Mouse (Mus musculus) heart, embryonic 14.5 days (tissue): Measurements from ENCODE around the gene Ghitm. TPM values are rescaled to one million over a fixed set of nuclear protein-coding genes. Genes with fewer than 3 reads are reported as not detected.
A peak's percentile ranks its signal among the peaks of the same experiment; 100 is the strongest.

Experiments
- ATAC-seq: fragments of 200-750 bp; cut with Nextera tagmentation; 2 replicates; pipeline ENCODE4 v1.8.0; 2017; ENCODE audit warnings: low read depth, moderate TSS enrichment; ENCODE audit not compliant: insufficient number of reproducible peaks, insufficient read depth, low FRiP score
- H3K27ac ChIP-seq, 2 experiments: fragments of 200-500 bp in 1 of 2; fragments of 300-500 bp in 1 of 2; sonication (generic) in 1 of 2; replicated peaks in 1 of 2; 2 replicates each; pipeline ENCODE4 v1.5.1; 2012 to 2014; ENCODE audit warnings: low read depth in 2 of 2, low read length in 2 of 2, control low read depth in 1 of 2, mild to moderate bottlenecking in 1 of 2, mixed read lengths in 1 of 2; ENCODE audit not compliant: control insufficient read depth in 1 of 2, insufficient read depth in 1 of 2
- H3K27me3 ChIP-seq: fragments of 300-500 bp; sonication (generic); 2 replicates; pipeline ENCODE4 v1.6.1; 2014; ENCODE audit warnings: mild to moderate bottlenecking, low read length, control low read depth; ENCODE audit not compliant: control insufficient read depth, insufficient read depth
- H3K36me3 ChIP-seq: fragments of 300-500 bp; sonication (generic); 2 replicates; pipeline ENCODE4 v1.6.1; 2014; ENCODE audit warnings: mild to moderate bottlenecking, control low read depth, low read length, mixed read lengths; ENCODE audit not compliant: control insufficient read depth, insufficient read depth
- H3K4me1 ChIP-seq, 2 experiments: fragments of 200-500 bp in 1 of 2; fragments of 300-500 bp in 1 of 2; sonication (generic) in 1 of 2; 2 replicates each; pipeline ENCODE4 v1.6.1; 2012 to 2014; ENCODE audit warnings: low read length in 2 of 2, control low read depth in 1 of 2, mixed read lengths in 1 of 2; ENCODE audit not compliant: control insufficient read depth in 2 of 2, insufficient read depth in 2 of 2
- H3K4me2 ChIP-seq: fragments of 300-500 bp; sonication (generic); 2 replicates; pipeline ENCODE4 v1.6.1; 2014; ENCODE audit warnings: mild to moderate bottlenecking, low read length
- H3K4me3 ChIP-seq, 2 experiments: fragments of 200-500 bp in 1 of 2; fragments of 300-500 bp in 1 of 2; sonication (generic) in 1 of 2; 2 replicates each; pipeline ENCODE4 v1.5.1; 2012 to 2014; ENCODE audit warnings: low read length in 2 of 2, mild to moderate bottlenecking in 2 of 2, control low read depth in 1 of 2, low read depth in 1 of 2, moderate library complexity in 1 of 2; ENCODE audit not compliant: control insufficient read depth in 1 of 2, insufficient read depth in 1 of 2
- H3K9ac ChIP-seq: fragments of 300-500 bp; sonication (generic); 2 replicates; pipeline ENCODE4 v1.6.1; 2014; ENCODE audit warnings: mild to moderate bottlenecking, low read length
- H3K9me3 ChIP-seq: fragments of 300-500 bp; sonication (generic); 2 replicates; pipeline ENCODE4 v1.6.1; 2016; ENCODE audit warnings: low read length, control low read depth; ENCODE audit not compliant: control insufficient read depth
- WGBS: fragments of 180-500 bp; shearing (Covaris S2); extraction: QIAGEN DNeasy Blood & Tissue Kit; methylation state at CpG from one replicate; pipeline ENCODE4 v1.1.7; 2014; 5-methylcytosine and 5-hydroxymethylcytosine counted together
- polyA plus RNA-seq: library from polyadenylated mRNA; unstranded; fragments of >200 nt; fragmentation: Nextera tagmentation; extraction: Ambion mirVana; gene quantifications from 2 replicates; pipeline ENCODE4 v1.2.1, GENCODE M21; 2014

Ghitm gene
- polyA plus RNA-seq, 1 experiment from 2014 or later: 385 TPM

DNA sequence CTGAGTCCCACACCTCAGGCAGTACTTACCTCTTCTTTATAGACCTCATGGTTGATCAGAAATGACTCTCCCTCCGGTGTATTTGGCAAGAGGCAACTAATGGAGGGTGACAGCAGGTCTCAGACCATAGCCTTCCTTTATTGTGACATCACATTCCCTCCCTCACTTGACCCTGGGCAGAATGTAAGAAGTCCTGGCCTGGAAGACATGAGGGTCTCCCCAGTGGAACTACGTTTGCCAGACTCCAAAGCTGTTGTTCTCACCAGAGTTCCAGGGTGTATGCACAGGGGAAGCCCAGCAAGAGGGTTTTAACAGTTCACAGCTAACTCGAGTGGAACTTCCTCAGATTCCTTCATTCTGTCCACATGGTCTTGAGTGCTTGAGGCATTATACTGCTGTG, 21.1 kb downstream of the Ghitm start, which contains the start of gene 2610528A11Rik:
2610528A11Rik (minus strand) TSS at position 101 of the 400 bp plus-strand sequence.
- whole genome bisulfite sequencing: 65% methylated on average over 3 of the region's 3 CpGs
- Histone ChIP-seq H3K4me1 (peaks cover 8 to 19% of the 10 kb centered on the region in 2 experiments), H3K27me3 (0 out of 2 replicates have a peak, but pooled peaks cover 3% of the 10 kb centered on the region), H3K36me3 (peaks cover 5% of the 10 kb centered on the region; the same call in 1 of the 2 replicates), H3K27ac (no peak within 1 kb of the TSS), H3K9me3 (no peaks in the 10 kb centered on the region), H3K4me2 (no peak within 1 kb of the TSS), H3K9ac (no peak within 1 kb of the TSS), H3K4me3 (no peak within 1 kb of the TSS)
- no peak for ATAC-seq

GRCm38 (mm10) chr14:37112931-37113330, 22.1 kb downstream of the Ghitm start:
- peaks cover 8 to 19% of the 10 kb centered on the region in 2 experiments for H3K4me1 ChIP-seq
- H3K4me3 ChIP-seq: no peak overlapping the region
- no peak overlapping the region for H3K4me2 ChIP-seq
- H3K36me3 ChIP-seq: no peaks in the 10 kb centered on the region
- 0 out of 2 replicates have a peak, but pooled peaks cover 3% of the 10 kb centered on the region for H3K27me3 ChIP-seq
- H3K27ac ChIP-seq: no peak overlapping the region
- no peak overlapping the region for H3K9ac ChIP-seq
- no peaks in the 10 kb centered on the region for H3K9me3 ChIP-seq
- WGBS: 88% methylated on average over 7 of the region's 7 CpGs
- no peak for ATAC-seq

DNA sequence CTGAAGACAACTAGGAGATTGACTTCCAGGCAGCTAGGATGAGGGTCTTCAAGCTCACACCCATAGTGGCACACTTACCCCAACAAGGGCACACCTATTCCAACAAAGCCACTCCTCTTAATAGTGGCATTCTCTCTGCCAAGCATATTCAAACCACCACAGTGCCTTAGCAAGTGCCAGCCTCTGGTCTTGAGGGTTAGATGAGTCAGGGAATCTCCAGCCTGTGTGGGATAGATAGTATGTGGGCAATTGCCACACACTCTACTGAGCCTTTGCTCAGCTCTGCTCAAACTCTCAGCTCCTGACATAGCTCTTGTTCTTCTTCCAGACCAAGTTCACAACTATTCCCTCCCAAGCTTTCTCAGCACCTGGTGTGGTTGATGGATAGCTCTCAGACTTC, 23.7 kb downstream of the Ghitm start:
- Histone ChIP-seq H3K4me3 (no peak overlapping the region), H3K9ac (no peak overlapping the region), H3K36me3 (no peaks in the 10 kb centered on the region), H3K27me3 (0 out of 2 replicates have a peak, but pooled peaks cover 3% of the 10 kb centered on the region), H3K4me1 (peaks cover 9 to 15% of the 10 kb centered on the region in 2 experiments), H3K27ac (no peak overlapping the region), H3K9me3 (no peaks in the 10 kb centered on the region), H3K4me2 (no peak overlapping the region)
- ATAC-seq: no peak

DNA sequence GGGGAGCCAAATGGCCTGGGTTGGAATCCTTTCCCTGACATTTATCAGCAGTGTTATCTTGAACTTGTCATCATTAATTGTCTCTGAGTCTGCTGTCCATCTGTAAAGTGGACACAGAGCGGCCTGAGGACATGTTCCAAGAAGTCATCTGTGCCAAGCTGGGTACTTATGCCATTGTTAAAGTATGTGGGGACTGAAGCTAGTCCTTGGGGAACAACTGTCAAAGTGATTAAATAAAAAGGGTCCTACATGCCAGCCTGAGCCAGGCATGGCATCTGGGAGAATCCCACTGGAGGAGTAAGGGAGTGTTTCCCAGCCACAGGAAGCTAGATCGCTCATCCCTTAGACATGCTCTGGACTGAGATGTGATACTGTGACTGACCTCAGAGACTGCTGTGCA, 24.6 kb downstream of the Ghitm start:
- 0 out of 2 replicates have a peak, but pooled peaks cover 3% of the 10 kb centered on the region for H3K27me3 ChIP-seq
- no peak overlapping the region for H3K4me3 ChIP-seq
- H3K36me3 ChIP-seq: no peaks in the 10 kb centered on the region
- peaks cover 16 to 24% of the 10 kb centered on the region in 2 experiments for H3K4me1 ChIP-seq
- H3K9me3 ChIP-seq: no peaks in the 10 kb centered on the region
- 50% methylated on average over 2 of the region's 2 CpGs for WGBS
- ATAC-seq: no peak
- no peak overlapping the region for H3K9ac ChIP-seq
- H3K4me2 ChIP-seq: no peak overlapping the region
- H3K27ac ChIP-seq: no peak overlapping the region

- Histone ChIP-seq H3K4me1 (peaks cover 17 to 29% of the 10 kb centered on the region in 2 experiments), H3K27me3 (0 out of 2 replicates have a peak, but pooled peaks cover 3% of the 10 kb centered on the region), H3K4me3 (no peak overlapping the region), H3K27ac (no peak overlapping the region), H3K36me3 (no peaks in the 10 kb centered on the region), H3K4me2 (no peak overlapping the region), H3K9ac (no peak overlapping the region), H3K9me3 (no peaks in the 10 kb centered on the region)
- no peak for ATAC-seq
- WGBS: 47% methylated on average over 9 of the region's 9 CpGs
These were observed 25.1 kb downstream of the Ghitm start for GRCm38 (mm10) chr14:37109975-37110374.

DNA sequence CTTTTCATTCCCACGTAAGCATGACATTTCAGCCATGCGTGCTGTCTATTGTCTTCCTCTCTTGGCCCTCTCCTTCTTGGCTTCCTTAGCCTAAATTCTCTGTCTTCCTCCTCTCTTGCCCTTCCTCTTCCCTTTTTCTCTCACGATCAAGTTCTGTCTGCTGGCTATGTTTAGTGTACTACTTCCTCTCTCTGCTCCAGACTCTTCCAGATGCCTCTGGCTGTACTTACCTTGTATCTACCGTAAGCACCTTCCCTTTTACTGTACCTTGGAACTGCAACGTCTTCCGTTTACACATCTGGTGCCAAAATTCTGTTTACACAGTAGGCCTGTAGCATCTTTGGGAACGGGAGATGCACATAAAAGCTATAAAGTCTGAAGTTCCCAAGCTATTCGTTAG, 25.6 kb downstream of the Ghitm start:
- Histone ChIP-seq H3K9me3 (no peaks in the 10 kb centered on the region), H3K4me1 (peaks cover 20 to 34% of the 10 kb centered on the region in 2 experiments), H3K27me3 (0 out of 2 replicates have a peak, but pooled peaks cover 3% of the 10 kb centered on the region), H3K36me3 (no peaks in the 10 kb centered on the region), H3K4me3 (no peak overlapping the region), H3K4me2 (no peak overlapping the region), H3K27ac (no peak overlapping the region), H3K9ac (no peak overlapping the region)
- WGBS: 75% methylated on average over 8 of the region's 8 CpGs
- ATAC-seq: no peak

DNA sequence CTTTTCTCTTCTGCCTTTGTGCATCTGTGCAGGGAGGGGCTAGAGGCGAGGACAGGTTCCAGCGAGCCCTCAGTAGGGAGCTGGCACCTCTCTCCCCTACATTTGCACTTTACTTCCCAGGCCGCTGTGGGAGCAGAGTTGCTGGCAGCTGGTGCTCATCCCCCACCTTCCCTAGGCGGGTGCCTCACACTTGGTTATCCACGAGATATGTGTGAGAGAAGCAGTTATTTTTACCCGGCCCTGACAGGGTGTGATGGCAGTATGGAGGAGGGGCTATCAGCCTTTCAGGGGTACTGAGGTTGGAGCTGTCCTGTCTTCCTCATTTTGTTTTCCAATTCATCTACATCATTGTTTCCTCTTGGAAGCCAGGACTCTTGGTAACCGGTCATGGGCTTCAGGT, 29.2 kb downstream of the Ghitm start:
- Histone ChIP-seq H3K4me3 (no peak overlapping the region), H3K27me3 (no peaks in the 10 kb centered on the region), H3K27ac (peak overlapping the region; percentile 42 to 67), H3K9me3 (no peaks in the 10 kb centered on the region), H3K4me1 (peaks cover 23 to 41% of the 10 kb centered on the region in 2 experiments), H3K9ac (no peak overlapping the region), H3K36me3 (no peaks in the 10 kb centered on the region), H3K4me2 (peak overlapping the region; percentile 40)
- 3% methylated on average over 7 of the region's 7 CpGs for WGBS
- peak; percentile 68 for ATAC-seq

- Histone ChIP-seq H3K4me2 (0 out of 2 replicates have a peak overlapping the region, but pooled peaks have one; percentile 11), H3K36me3 (no peaks in the 10 kb centered on the region), H3K9ac (no peak overlapping the region), H3K4me3 (no peak overlapping the region), H3K27ac (peak overlapping the region; percentile 53 to 67), H3K27me3 (peaks cover 4% of the 10 kb centered on the region; the same call in 1 of the 2 replicates), H3K4me1 (peaks cover 18 to 32% of the 10 kb centered on the region in 2 experiments), H3K9me3 (no peaks in the 10 kb centered on the region)
- 34% methylated on average over 5 of the region's 5 CpGs for WGBS
- ATAC-seq: peak; percentile 63; the same call in 1 of the 2 replicates
These were observed 30.3 kb downstream of the Ghitm start for GRCm38 (mm10) chr14:37104747-37105146.
